Mouse (Mus musculus): ENCODE data around the gene Hsdl1. TPM values are rescaled to one million over a fixed set of nuclear protein-coding genes. Genes with fewer than 3 reads are reported as not detected.

Hsdl1 gene
- polyA plus RNA-seq, 1 experiment from 2014 or later = 26.0 TPM

DNA sequence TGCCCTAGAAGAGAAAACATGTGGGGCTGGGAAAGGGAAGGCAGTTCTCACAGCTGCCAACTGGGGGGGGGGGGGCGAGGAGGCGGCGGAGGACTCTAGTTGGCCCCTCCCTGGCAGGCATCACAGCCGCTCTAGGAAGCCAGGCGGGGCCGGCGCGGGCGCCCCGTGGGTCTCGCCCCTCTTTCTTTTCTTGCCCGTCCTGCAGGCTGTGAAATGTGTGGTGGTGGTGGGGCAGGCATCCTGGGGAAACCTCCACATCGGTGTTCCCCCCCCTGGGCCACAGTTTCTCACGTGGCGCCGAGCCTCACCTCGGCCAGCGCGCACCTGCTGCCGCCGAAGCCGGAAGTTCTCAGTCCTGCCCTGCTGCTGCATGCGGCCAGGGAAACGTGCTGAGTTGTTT is 10.9 kb upstream of the Hsdl1 start:
- no peaks in the 10 kb centered on the region for H3K4me1 ChIP-seq (ENCODE audit: insufficient read depth, low read depth, low read length)
- no peak overlapping the region for H3K9ac ChIP-seq (replicated peaks; ENCODE audit: low read depth)
- WGBS = 10% methylated on average over 22 of the region's 24 CpGs
- DNase-seq (ENCODE audit: low spot score) (peak; percentile 57), ATAC-seq (peak; percentile 80)
- TF ChIP-seq EP300 (IDR thresholded peaks at IDR 0.05) = no peak
- TF ChIP-seq CTCF (IDR thresholded peaks at IDR 0.05) = no peak
- peak overlapping the region; percentile 32 for H3K4me3 ChIP-seq (ENCODE audit: low read depth, low read length)
- no peaks in the 10 kb centered on the region for H3K9me3 ChIP-seq (ENCODE audit: low read length)
- H3K27ac ChIP-seq (ENCODE audit: low read length) = no peak overlapping the region
- H3K36me3 ChIP-seq (ENCODE audit: insufficient read depth, low read length) = no peaks in the 10 kb centered on the region
- no peaks in the 10 kb centered on the region for H3K27me3 ChIP-seq (replicated peaks; ENCODE audit: insufficient read depth, low read length)
- peak overlapping the region; percentile 58 for H3K4me2 ChIP-seq (replicated peaks; ENCODE audit: low read depth, low read length)

DNA sequence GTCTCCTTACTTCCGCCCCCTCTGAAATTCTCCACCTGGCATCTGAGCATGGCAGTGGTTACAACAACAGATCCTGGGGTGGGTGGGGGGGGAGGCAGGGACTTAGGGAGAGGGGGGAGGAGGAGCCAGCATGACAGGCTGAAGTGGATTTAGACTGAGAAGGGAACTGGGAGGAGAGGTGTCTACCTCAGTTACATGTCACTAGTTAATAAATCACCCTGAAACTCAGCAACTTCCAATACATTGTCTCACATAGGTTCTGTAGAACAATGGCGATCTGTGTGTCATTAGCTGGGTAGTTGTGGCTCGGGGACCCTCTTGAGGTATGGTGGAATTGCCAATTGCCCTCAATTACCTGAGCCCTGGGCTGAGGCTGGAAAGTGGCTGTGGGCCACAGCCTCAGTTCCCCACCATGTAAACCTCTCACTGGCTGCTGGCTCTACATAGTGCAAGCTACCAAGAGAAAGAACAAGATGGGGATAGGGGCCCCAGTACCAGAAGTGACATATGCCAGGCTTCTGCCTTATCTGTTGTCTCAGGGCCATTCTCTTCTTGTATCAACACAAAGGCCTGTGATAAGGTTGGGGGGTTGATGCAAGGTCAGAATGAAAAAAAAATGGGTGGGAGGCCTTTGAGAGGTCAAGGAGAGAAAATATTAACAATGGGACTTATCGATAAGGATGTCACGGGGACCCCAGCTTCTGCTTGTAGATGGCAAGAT is 5.6 kb upstream of the Hsdl1 start:
- DNase-seq (ENCODE audit: low spot score) = no peak
- H3K27ac ChIP-seq (ENCODE audit: low read length) = no peak overlapping the region
- no peak for ATAC-seq
- no peaks in the 10 kb centered on the region for H3K4me1 ChIP-seq (ENCODE audit: insufficient read depth, low read depth, low read length)
- H3K9me3 ChIP-seq (ENCODE audit: low read length) = no peaks in the 10 kb centered on the region
- TF ChIP-seq EP300 (IDR thresholded peaks at IDR 0.05) = no peak
- no peak for TF ChIP-seq CTCF (IDR thresholded peaks at IDR 0.05)
- H3K4me3 ChIP-seq (ENCODE audit: low read depth, low read length) = no peak overlapping the region
- no peak overlapping the region for H3K9ac ChIP-seq (replicated peaks; ENCODE audit: low read depth)
- H3K36me3 ChIP-seq (ENCODE audit: insufficient read depth, low read length) = no peaks in the 10 kb centered on the region
- WGBS = 62% methylated on average over 5 of the region's 5 CpGs
- H3K4me2 ChIP-seq (replicated peaks; ENCODE audit: low read depth, low read length) = no peak overlapping the region
- peaks cover 5% of the 10 kb centered on the region; the same call in 1 of the 2 replicates for H3K27me3 ChIP-seq (replicated peaks; ENCODE audit: insufficient read depth, low read length)

DNA sequence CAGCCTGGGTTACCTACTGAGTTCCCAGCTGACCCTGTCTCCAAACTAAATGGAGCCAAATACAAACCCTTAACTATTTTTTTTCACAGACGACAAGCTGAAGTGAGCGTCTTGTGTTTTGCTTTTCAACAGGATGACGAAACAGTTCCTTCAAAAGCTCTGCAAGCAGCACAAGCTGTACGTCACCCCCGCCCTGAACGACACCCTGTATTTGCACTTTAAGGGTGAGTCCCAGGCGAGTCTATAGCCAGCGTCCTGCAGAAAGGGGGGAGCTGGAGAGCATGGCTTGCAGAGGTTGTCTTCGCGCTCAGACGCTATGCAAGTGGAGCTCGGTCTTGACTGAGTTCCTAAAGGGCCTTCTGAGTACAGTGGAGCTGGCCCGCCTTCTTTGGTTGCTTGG is 4.1 kb upstream of the Hsdl1 start:
- DNase-seq (ENCODE audit: low spot score) (peak; percentile 62), ATAC-seq (peak; percentile 13; the same call in 1 of the 2 replicates)
- Histone ChIP-seq H3K36me3 (ENCODE audit: insufficient read depth, low read length) (no peaks in the 10 kb centered on the region), H3K9ac (replicated peaks; ENCODE audit: low read depth) (no peak overlapping the region), H3K27ac (ENCODE audit: low read length) (no peak overlapping the region), H3K4me2 (replicated peaks; ENCODE audit: low read depth, low read length) (no peak overlapping the region), H3K9me3 (ENCODE audit: low read length) (no peaks in the 10 kb centered on the region), H3K27me3 (replicated peaks; ENCODE audit: insufficient read depth, low read length) (peaks cover 9% of the 10 kb centered on the region; the same call in 1 of the 2 replicates), H3K4me3 (ENCODE audit: low read depth, low read length) (no peak overlapping the region), H3K4me1 (ENCODE audit: insufficient read depth, low read depth, low read length) (peaks cover 4% of the 10 kb centered on the region; the same call in 1 of the 2 replicates)
- 24% methylated on average over 13 of the region's 13 CpGs for WGBS
- no peak for TF ChIP-seq CTCF (IDR thresholded peaks at IDR 0.05)
- TF ChIP-seq EP300 (IDR thresholded peaks at IDR 0.05) = no peak

DNA sequence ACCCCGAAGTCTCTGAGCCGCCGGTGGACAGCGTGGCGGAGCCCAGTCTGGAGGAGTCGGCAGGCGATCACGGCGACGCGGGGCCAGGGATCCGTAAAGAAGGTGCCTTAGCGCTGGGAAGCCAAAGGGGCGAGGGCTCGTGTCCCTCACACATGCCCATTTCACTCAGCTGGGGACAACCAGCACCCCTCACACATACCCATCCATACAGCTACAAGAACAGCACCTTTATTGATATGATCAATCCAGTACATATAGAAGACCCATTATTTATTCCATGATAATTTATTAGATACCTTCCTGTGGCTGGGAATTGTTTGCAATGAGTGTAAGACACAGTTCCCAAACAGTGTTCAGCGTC is 363 bp upstream of the Hsdl1 start:
- ATAC-seq = no peak
- H3K27ac ChIP-seq (ENCODE audit: low read length) = no peak overlapping the region
- H3K4me2 ChIP-seq (replicated peaks; ENCODE audit: low read depth, low read length) = peak overlapping the region; percentile 92
- DNase-seq (ENCODE audit: low spot score) = no peak
- TF ChIP-seq CTCF (IDR thresholded peaks at IDR 0.05) = no peak
- no peak for TF ChIP-seq EP300 (IDR thresholded peaks at IDR 0.05)
- H3K36me3 ChIP-seq (ENCODE audit: insufficient read depth, low read length) = no peaks in the 10 kb centered on the region
- under 1% methylated on average over 16 of the region's 16 CpGs for WGBS
- peaks cover 4% of the 10 kb centered on the region; the same call in 1 of the 2 replicates for H3K4me1 ChIP-seq (ENCODE audit: insufficient read depth, low read depth, low read length)
- H3K9ac ChIP-seq (replicated peaks; ENCODE audit: low read depth) = no peak overlapping the region; the same call in 1 of the 2 replicates
- H3K4me3 ChIP-seq (ENCODE audit: low read depth, low read length) = peak overlapping the region; percentile 82
- peaks cover 9% of the 10 kb centered on the region; the same call in 1 of the 2 replicates for H3K27me3 ChIP-seq (replicated peaks; ENCODE audit: insufficient read depth, low read length)
- no peaks in the 10 kb centered on the region for H3K9me3 ChIP-seq (ENCODE audit: low read length)

DNA sequence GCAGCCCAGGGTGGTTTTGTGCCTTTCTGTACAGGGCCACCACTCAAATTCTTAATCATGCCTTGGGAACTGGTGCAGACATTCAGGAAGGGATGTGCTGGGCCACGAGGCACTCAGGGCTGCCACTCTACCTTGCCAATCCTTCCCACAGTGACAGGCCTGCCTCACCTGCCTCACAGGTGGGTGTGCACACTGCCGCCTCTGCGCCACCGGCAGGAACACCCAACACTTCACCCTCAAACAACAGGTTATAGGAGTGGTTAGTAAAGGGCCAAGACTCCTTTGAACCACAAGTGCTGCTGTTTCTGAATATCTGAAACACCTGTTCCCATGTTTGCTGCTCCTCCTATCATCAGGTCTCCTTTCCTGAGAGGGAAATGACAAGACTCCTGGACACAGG is 2.6 kb downstream of the Hsdl1 start:
- DNase-seq (ENCODE audit: low spot score) (peak; percentile 74), ATAC-seq (peak; percentile 62)
- Histone ChIP-seq H3K4me3 (ENCODE audit: low read depth, low read length) (no peak overlapping the region), H3K4me2 (replicated peaks; ENCODE audit: low read depth, low read length) (no peak overlapping the region), H3K27me3 (replicated peaks; ENCODE audit: insufficient read depth, low read length) (peaks cover 9% of the 10 kb centered on the region; the same call in 1 of the 2 replicates), H3K9me3 (ENCODE audit: low read length) (no peaks in the 10 kb centered on the region), H3K36me3 (ENCODE audit: insufficient read depth, low read length) (no peaks in the 10 kb centered on the region), H3K9ac (replicated peaks; ENCODE audit: low read depth) (no peak overlapping the region), H3K4me1 (ENCODE audit: insufficient read depth, low read depth, low read length) (peaks cover 4% of the 10 kb centered on the region; the same call in 1 of the 2 replicates), H3K27ac (ENCODE audit: low read length) (peak overlapping the region; percentile 44; the same call in 1 of the 2 replicates)
- no peak for TF ChIP-seq EP300 (IDR thresholded peaks at IDR 0.05)
- 64% methylated on average over 4 of the region's 4 CpGs for WGBS

DNA sequence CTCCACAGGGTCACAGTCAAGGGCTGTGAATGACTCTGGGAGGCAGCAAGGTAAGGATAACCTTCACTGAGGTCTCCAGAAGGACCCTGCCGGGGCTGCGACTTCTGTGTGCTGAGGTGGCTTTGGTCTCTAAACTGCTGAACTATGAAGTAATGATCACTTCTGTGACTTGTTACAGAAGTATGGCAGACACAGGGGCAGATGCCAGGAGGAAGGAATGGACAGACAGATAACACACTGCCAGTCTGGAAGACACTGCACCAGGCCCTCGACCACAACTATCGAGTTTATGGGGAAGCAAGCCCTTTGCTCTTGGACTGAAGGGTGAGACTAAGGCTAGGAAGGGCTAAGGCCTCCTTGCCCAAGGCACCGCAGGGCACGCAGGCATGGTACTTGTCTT is 3.8 kb downstream of the Hsdl1 start:
- peaks cover 4% of the 10 kb centered on the region; the same call in 1 of the 2 replicates for H3K4me1 ChIP-seq (ENCODE audit: insufficient read depth, low read depth, low read length)
- TF ChIP-seq EP300 (IDR thresholded peaks at IDR 0.05) (no peak), CTCF (IDR thresholded peaks at IDR 0.05) (no peak)
- DNase-seq (ENCODE audit: low spot score) (no peak), ATAC-seq (no peak)
- H3K9ac ChIP-seq (replicated peaks; ENCODE audit: low read depth) = no peak overlapping the region
- H3K4me3 ChIP-seq (ENCODE audit: low read depth, low read length) = no peak overlapping the region
- H3K27ac ChIP-seq (ENCODE audit: low read length) = no peak overlapping the region
- no peak overlapping the region for H3K4me2 ChIP-seq (replicated peaks; ENCODE audit: low read depth, low read length)
- WGBS = 72% methylated on average over 6 of the region's 6 CpGs
- peaks cover 4% of the 10 kb centered on the region for H3K36me3 ChIP-seq (ENCODE audit: insufficient read depth, low read length)
- no peaks in the 10 kb centered on the region for H3K9me3 ChIP-seq (ENCODE audit: low read length)
- H3K27me3 ChIP-seq (replicated peaks; ENCODE audit: insufficient read depth, low read length) = peaks cover 9% of the 10 kb centered on the region; the same call in 1 of the 2 replicates
